Mouse (Mus musculus) retina, postnatal 7 days (tissue): ENCODE measurements around the gene Tinf2.

Experiments
- DNase-seq: peaks from one replicate; pipeline ENCODE4 v3.0.0-alpha.2; 2012; ENCODE audit warnings: low read depth, low spot score

The Tinf2 gene

GRCm38 (mm10) chr14:55637795-55638194 lies 43.8 kb downstream of the Tinf2 start, which contains the start of gene Gm49378:
Gene Gm49378 (minus strand): TSS chr14:55637895.
- DNase-seq = no peak

- peak; percentile 82 for DNase-seq
Observed at GRCm38 (mm10) chr14:55635523-55636007, 46.1 kb downstream of the Tinf2 start, which contains the start of gene Ipo4. Gene Ipo4 (minus strand): TSS chr14:55635957.

- DNase-seq = no peak
Observed at GRCm38 (mm10) chr14:55634874-55635522, 46.6 kb downstream of the Tinf2 start.

GRCm38 (mm10) chr14:55629312-55629711 lies 52.3 kb downstream of the Tinf2 start:
- DNase-seq = no peak

- DNase-seq = no peak
Observed at GRCm38 (mm10) chr14:55628077-55628827, 53.4 kb downstream of the Tinf2 start.
